Mouse (Mus musculus) hindbrain, embryonic 14.5 days (tissue): Measurements from ENCODE around the gene Fam192a. TPM values are rescaled to one million over a fixed set of nuclear protein-coding genes. Genes with fewer than 3 reads are reported as not detected.

Experiments used
- ATAC-seq: fragments of 200-750 bp; cut with Nextera tagmentation; 2 replicates; pipeline ENCODE4 v1.8.0; 2017; ENCODE audit warnings: moderate number of reproducible peaks, mild to moderate bottlenecking, moderate TSS enrichment, moderate library complexity; ENCODE audit not compliant: low FRiP score
- DNase-seq: peaks from one replicate; pipeline ENCODE4 v3.0.0-alpha.2; 2015; ENCODE audit warnings: low spot score
- H3K27ac ChIP-seq: fragments of 300-500 bp; sonication (generic); 2 replicates; pipeline ENCODE4 v1.5.1; 2014; ENCODE audit warnings: mild to moderate bottlenecking, moderate library complexity
- H3K27me3 ChIP-seq: fragments of 300-500 bp; sonication (generic); 2 replicates; pipeline ENCODE4 v1.6.1; 2014; ENCODE audit warnings: mild to moderate bottlenecking, low read length, mixed read lengths; ENCODE audit not compliant: control insufficient read depth, insufficient read depth
- H3K36me3 ChIP-seq: fragments of 300-500 bp; sonication (generic); replicated peaks from 2 replicates; pipeline ENCODE4 v1.6.1; 2014; ENCODE audit not compliant: control insufficient read depth, insufficient read depth
- H3K4me1 ChIP-seq: fragments of 300-500 bp; sonication (generic); replicated peaks from 2 replicates; pipeline ENCODE4 v1.6.1; 2014; ENCODE audit warnings: antibody characterized with exemption, low read length, mixed read lengths; ENCODE audit not compliant: control insufficient read depth, insufficient read depth
- H3K4me2 ChIP-seq: fragments of 300-500 bp; sonication (generic); replicated peaks from 2 replicates; pipeline ENCODE4 v1.6.1; 2014; ENCODE audit warnings: mild to moderate bottlenecking, moderate library complexity
- H3K4me3 ChIP-seq: fragments of 300-500 bp; sonication (generic); replicated peaks from 2 replicates; pipeline ENCODE4 v1.5.1; 2014; ENCODE audit warnings: mild to moderate bottlenecking, low read length
- H3K9ac ChIP-seq: fragments of 300-500 bp; sonication (generic); 2 replicates; pipeline ENCODE4 v1.6.1; 2014
- H3K9me3 ChIP-seq: fragments of 300-500 bp; sonication (generic); 2 replicates; pipeline ENCODE4 v1.6.1; 2016; ENCODE audit warnings: low read length; ENCODE audit not compliant: control insufficient read depth
- WGBS: fragments of 180-500 bp; shearing (Covaris S2); extraction: QIAGEN DNeasy Blood & Tissue Kit; methylation state at CpG from one replicate; pipeline ENCODE4 v1.1.7; 2014; 5-methylcytosine and 5-hydroxymethylcytosine counted together
- polyA plus RNA-seq: library from polyadenylated mRNA; unstranded; fragments of >200 nt; fragmentation: Nextera tagmentation; extraction: Ambion mirVana; gene quantifications from 2 replicates; pipeline ENCODE4 v1.2.1, GENCODE M21; 2014

The Fam192a gene
- polyA plus RNA-seq, 1 experiment from 2014 or later: 75.7 TPM

- ATAC-seq: no peak
- Histone ChIP-seq H3K4me3 (no peak overlapping the region), H3K9me3 (no peaks in the 10 kb centered on the region), H3K4me1 (0 out of 2 replicates have a peak, but pooled peaks cover 6% of the 10 kb centered on the region), H3K27ac (no peak overlapping the region), H3K27me3 (no peaks in the 10 kb centered on the region), H3K4me2 (no peak overlapping the region), H3K36me3 (no peaks in the 10 kb centered on the region), H3K9ac (no peak overlapping the region)
- no peak for DNase-seq
- 68% methylated on average over 18 of the region's 18 CpGs for WGBS
Measured at GRCm38 (mm10) chr8:94540889-94541795, 60.7 kb downstream of the Fam192a start.

GRCm38 (mm10) chr8:94540025-94540424 is 61.8 kb downstream of the Fam192a start:
- Histone ChIP-seq H3K36me3 (no peaks in the 10 kb centered on the region), H3K4me1 (0 out of 2 replicates have a peak, but pooled peaks cover 10% of the 10 kb centered on the region), H3K27me3 (no peaks in the 10 kb centered on the region), H3K9ac (no peak overlapping the region), H3K9me3 (no peaks in the 10 kb centered on the region), H3K27ac (no peak overlapping the region), H3K4me2 (no peak overlapping the region), H3K4me3 (no peak overlapping the region)
- DNase-seq (no peak), ATAC-seq (no peak)
- 93% methylated on average over 2 of the region's 2 CpGs for WGBS

GRCm38 (mm10) chr8:94537456-94537855 is 64.3 kb downstream of the Fam192a start:
- no peak overlapping the region for H3K27ac ChIP-seq

GRCm38 (mm10) chr8:94535631-94536030 is 66.2 kb downstream of the Fam192a start:
- peaks cover 23% of the 10 kb centered on the region for H3K4me1 ChIP-seq
- H3K9ac ChIP-seq: no peak overlapping the region
- no peaks in the 10 kb centered on the region for H3K9me3 ChIP-seq
- H3K27me3 ChIP-seq: peaks cover 26% of the 10 kb centered on the region
- H3K36me3 ChIP-seq: no peaks in the 10 kb centered on the region
- no peak overlapping the region for H3K4me2 ChIP-seq
- DNase-seq (no peak), ATAC-seq (no peak)
- no peak overlapping the region for H3K27ac ChIP-seq
- 73% methylated on average over 7 of the region's 7 CpGs for WGBS
- H3K4me3 ChIP-seq: no peak overlapping the region

More at GRCm38 (mm10) chr8:94537456-94537855, 64.3 kb downstream of the Fam192a start:
- Histone ChIP-seq H3K4me1 (peaks cover 20% of the 10 kb centered on the region), H3K36me3 (no peaks in the 10 kb centered on the region), H3K27me3 (peaks cover 16% of the 10 kb centered on the region), H3K4me2 (no peak overlapping the region), H3K9me3 (no peaks in the 10 kb centered on the region), H3K4me3 (no peak overlapping the region), H3K9ac (no peak overlapping the region)
- no peak for DNase-seq
- no peak for ATAC-seq
- WGBS: 68% methylated on average over 2 of the region's 2 CpGs

- WGBS: 34% methylated on average over 4 of the region's 4 CpGs
- H3K27me3 ChIP-seq: peaks cover 26% of the 10 kb centered on the region
- H3K4me1 ChIP-seq: peaks cover 21% of the 10 kb centered on the region
- H3K36me3 ChIP-seq: no peaks in the 10 kb centered on the region
- ATAC-seq: no peak
- DNase-seq: no peak
- no peaks in the 10 kb centered on the region for H3K9me3 ChIP-seq
- peak overlapping the region; percentile 95; the same call in 1 of the 2 replicates for H3K4me2 ChIP-seq
- no peak overlapping the region for H3K4me3 ChIP-seq
- no peak overlapping the region for H3K9ac ChIP-seq
- H3K27ac ChIP-seq: no peak overlapping the region
Measured at GRCm38 (mm10) chr8:94534612-94535011, 67.2 kb downstream of the Fam192a start.

GRCm38 (mm10) chr8:94532873-94533671 is 68.7 kb downstream of the Fam192a start, which contains the start of gene Cpne2:
Cpne2 (plus strand) TSS chr8:94532990.
- WGBS: under 1% methylated on average over 64 of the region's 81 CpGs
- H3K9ac ChIP-seq: peak within 1 kb of the TSS; percentile 69
- H3K4me3 ChIP-seq: peak within 1 kb of the TSS; percentile 51
- H3K27ac ChIP-seq: 0 out of 2 replicates have a peak within 1 kb of the TSS, but pooled peaks have one; percentile 32
- H3K4me2 ChIP-seq: peak within 1 kb of the TSS; percentile 95
- peaks cover 26% of the 10 kb centered on the region for H3K27me3 ChIP-seq
- peaks cover 21% of the 10 kb centered on the region for H3K4me1 ChIP-seq
- DNase-seq (no peak), ATAC-seq (peak; percentile 75)
- no peaks in the 10 kb centered on the region for H3K9me3 ChIP-seq
- no peaks in the 10 kb centered on the region for H3K36me3 ChIP-seq

- WGBS: under 1% methylated on average over 34 of the region's 34 CpGs
- ATAC-seq: no peak
- peaks cover 26% of the 10 kb centered on the region for H3K27me3 ChIP-seq
Measured at GRCm38 (mm10) chr8:94532525-94532872, 69.3 kb downstream of the Fam192a start.

GRCm38 (mm10) chr8:94532000-94532399 is 69.8 kb downstream of the Fam192a start:
- H3K4me3 ChIP-seq: peak overlapping the region; percentile 51; the same call in 1 of the 2 replicates
- ATAC-seq: 0 out of 2 replicates have a peak, but pooled peaks have one; percentile 18
- no peak overlapping the region for H3K27ac ChIP-seq
- H3K4me2 ChIP-seq: peak overlapping the region; percentile 95
- no peaks in the 10 kb centered on the region for H3K36me3 ChIP-seq
- peaks cover 21% of the 10 kb centered on the region for H3K4me1 ChIP-seq
- WGBS: 3% methylated on average over 8 of the region's 8 CpGs
- H3K9ac ChIP-seq: peak overlapping the region; percentile 69; the same call in 1 of the 2 replicates
- no peak for DNase-seq
- no peaks in the 10 kb centered on the region for H3K9me3 ChIP-seq
- peaks cover 26% of the 10 kb centered on the region for H3K27me3 ChIP-seq

More at GRCm38 (mm10) chr8:94532525-94532872, 69.3 kb downstream of the Fam192a start:
- Histone ChIP-seq H3K9me3 (no peaks in the 10 kb centered on the region), H3K4me1 (peaks cover 21% of the 10 kb centered on the region), H3K9ac (peak overlapping the region; percentile 69), H3K4me3 (peak overlapping the region; percentile 51), H3K36me3 (no peaks in the 10 kb centered on the region), H3K4me2 (peak overlapping the region; percentile 95), H3K27ac (no peak overlapping the region)
- DNase-seq: no peak

GRCm38 (mm10) chr8:94530643-94531042 is 71.2 kb downstream of the Fam192a start:
- H3K27ac ChIP-seq: no peak overlapping the region
- H3K4me2 ChIP-seq: no peak overlapping the region
- peaks cover 26% of the 10 kb centered on the region for H3K27me3 ChIP-seq
- ATAC-seq: no peak
- DNase-seq: no peak
- no peaks in the 10 kb centered on the region for H3K36me3 ChIP-seq
- no peaks in the 10 kb centered on the region for H3K9me3 ChIP-seq
- H3K4me1 ChIP-seq: peaks cover 21% of the 10 kb centered on the region
- no peak overlapping the region for H3K9ac ChIP-seq
- WGBS: 93% methylated on average over 4 of the region's 4 CpGs
- no peak overlapping the region for H3K4me3 ChIP-seq
